Mouse (Mus musculus) bone marrow, adult 2 months (tissue): Measurements from ENCODE around the gene Ccdc57.

ENCODE experiments used
- CTCF ChIP-seq: fragments of 200-500 bp; IDR thresholded peaks from 2 replicates; pipeline ENCODE4 v1.5.1; 2011; ENCODE audit warnings: low read length, control low read depth; ENCODE audit not compliant: control insufficient read depth, insufficient read depth
- POLR2A ChIP-seq: fragments of 200-500 bp; IDR thresholded peaks from 2 replicates; pipeline ENCODE4 v1.6.1; 2011; ENCODE audit warnings: low read depth, mild to moderate bottlenecking, control low read depth, low read length, borderline replicate concordance; ENCODE audit not compliant: control insufficient read depth

GRCm38 (mm10) chr11:120817358-120817757, 115.3 kb downstream of the Ccdc57 start:
- TF ChIP-seq CTCF (no peak), POLR2A (no peak)
